In the genomic region with DNA sequence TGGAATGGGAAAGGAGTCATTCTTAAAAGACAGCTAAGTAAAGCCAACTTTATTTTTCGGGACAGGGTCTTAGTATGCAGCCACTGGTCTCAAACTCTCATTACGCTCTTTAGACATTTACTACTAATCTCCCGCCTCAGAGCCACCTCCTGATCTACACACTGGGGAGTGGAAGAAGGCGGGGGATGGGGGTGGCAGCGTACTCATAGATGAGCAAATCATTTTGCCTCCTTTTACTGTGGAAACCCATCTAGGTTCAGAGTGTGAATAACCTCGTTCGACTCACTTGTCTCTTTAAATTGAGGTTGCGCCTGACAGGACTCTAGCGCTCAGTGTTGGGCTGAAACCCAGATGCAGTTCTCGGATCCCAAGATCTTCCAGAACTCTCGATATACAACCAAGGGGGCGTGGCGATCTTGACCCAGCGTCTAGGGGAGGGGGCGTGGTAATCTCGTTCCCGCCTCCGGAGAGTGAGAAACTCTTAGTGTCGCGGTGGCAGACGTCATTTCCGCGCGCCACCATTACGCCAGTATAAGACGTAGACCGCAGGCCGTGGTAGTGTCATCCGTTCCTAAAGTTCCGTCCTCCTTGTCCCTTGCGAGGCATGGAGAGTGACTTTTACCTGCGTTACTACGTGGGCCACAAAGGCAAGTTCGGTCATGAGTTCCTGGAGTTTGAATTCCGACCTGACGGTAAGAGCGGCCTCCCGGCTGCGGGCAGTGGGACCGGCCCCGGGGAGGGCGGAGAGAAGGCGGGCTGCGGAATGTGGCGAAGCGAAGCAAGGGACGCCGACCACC, we compare ENCODE assay signal across 8 mouse cellular contexts. TPM values are rescaled to one million over a fixed set of nuclear protein-coding genes. Genes with fewer than 3 reads are reported as not detected.
DNase-seq lines count a peak whose midpoint lies in the region; ATAC-seq and TF ChIP-seq lines count a peak whose summit lies in the region.

Gene Magoh, plus strand, starts transcription at position 502 of the 797 bp plus-strand sequence.

- no peak for TF ChIP-seq CTCF in heart, adult 2 months (IDR thresholded peaks at IDR 0.05)

- TF ChIP-seq EP300 in heart, adult 2 months (IDR thresholded peaks at IDR 0.05; ENCODE audit: insufficient read depth, low read depth, low read length), result peak; percentile 60; the same call in 1 of the 2 replicates

- intact Hi-C loops in heart, adult 2 months (cut with DNase I), result loop anchor here (1.0 to 10.0 kb wide), 2 partner anchors 10 to 625 kb away; partner anchors contain the start of genes 0610037L13Rik, Hspb11 and Lrrc42

- peaks cover 30% of the 10 kb centered on the region for H3K36me3 ChIP-seq in embryonic facial prominence, embryonic 14.5 days (ENCODE audit: control insufficient read depth, insufficient read depth, low read length)
- H3K36me3 ChIP-seq in heart, adult 2 months (ENCODE audit: control insufficient read depth, insufficient read depth, low read length), result peaks cover 4% of the 10 kb centered on the region
- peaks cover 35% of the 10 kb centered on the region for H3K36me3 ChIP-seq in limb, embryonic 13.5 days
- H3K36me3 ChIP-seq in midbrain, embryonic 16.5 days (ENCODE audit: control insufficient read depth, insufficient read depth, low read length), result peaks cover 15% of the 10 kb centered on the region

- H3K4me1 ChIP-seq in embryonic facial prominence, embryonic 14.5 days (ENCODE audit: control insufficient read depth, insufficient read depth, low read length), result peaks cover 4% of the 10 kb centered on the region
- H3K4me1 ChIP-seq in heart, adult 2 months (ENCODE audit: control insufficient read depth, insufficient read depth, low read length), result peaks cover 2% of the 10 kb centered on the region
- H3K4me1 ChIP-seq in limb, embryonic 13.5 days, result peaks cover 16% of the 10 kb centered on the region
- H3K4me1 ChIP-seq in midbrain, embryonic 16.5 days (ENCODE audit: control insufficient read depth, insufficient read depth, low read length), result peaks cover 15% of the 10 kb centered on the region

- peak within 1 kb of the TSS; percentile 66 for H3K4me2 ChIP-seq in embryonic facial prominence, embryonic 14.5 days (ENCODE audit: low read depth, low read length)
- H3K4me2 ChIP-seq in limb, embryonic 13.5 days (replicated peaks), result peak within 1 kb of the TSS; percentile 92
- H3K4me2 ChIP-seq in midbrain, embryonic 16.5 days (ENCODE audit: low read length), result peak within 1 kb of the TSS; percentile 89

- TF ChIP-seq POLR2A in heart, adult 2 months (IDR thresholded peaks at IDR 0.05; ENCODE audit: insufficient read depth, low read depth, low read length), result peak; percentile 98

- 3% methylated on average over 47 of the region's 48 CpGs for whole genome bisulfite sequencing in embryonic facial prominence, embryonic 14.5 days
- 3% methylated on average over 48 of the region's 48 CpGs for WGBS in heart, adult 2 months
- 3% methylated on average over 48 of the region's 48 CpGs for WGBS in limb, embryonic 13.5 days
- WGBS in midbrain, embryonic 16.5 days, result 3% methylated on average over 48 of the region's 48 CpGs

- no peaks in the 10 kb centered on the region for H3K27me3 ChIP-seq in embryonic facial prominence, embryonic 14.5 days (replicated peaks; ENCODE audit: control insufficient read depth, insufficient read depth, low read length)
- no peaks in the 10 kb centered on the region; the same call in 1 of the 2 replicates for H3K27me3 ChIP-seq in heart, adult 2 months (ENCODE audit: control insufficient read depth, insufficient read depth, low read length)
- no peaks in the 10 kb centered on the region for H3K27me3 ChIP-seq in limb, embryonic 13.5 days
- H3K27me3 ChIP-seq in midbrain, embryonic 16.5 days (ENCODE audit: control insufficient read depth, insufficient read depth, low read depth, low read length), result no peaks in the 10 kb centered on the region

- DNase-seq in 3T3-L1 (ENCODE audit: low read depth, low spot score), result peak; percentile 99
- peak; percentile 84 to 90 for DNase-seq in adrenal gland, postnatal 4 days (ENCODE audit: low spot score in 2 of 2)
- DNase-seq in embryonic facial prominence, embryonic 14.5 days (ENCODE audit: low spot score), result peak; percentile 99
- DNase-seq in heart, adult 2 months, result peak; percentile 95 to 96
- DNase-seq in kidney, adult 8-10 months, result peak; percentile 95 to 98
- peak; percentile 92 to 98 for DNase-seq in spleen, postnatal 10 days (ENCODE audit: low spot score in 2 of 2)

- peak; percentile 96 for ATAC-seq in embryonic facial prominence, embryonic 14.5 days (ENCODE audit: low read depth)
- ATAC-seq in limb, embryonic 13.5 days (ENCODE audit: low FRiP score, low read depth), result peak; percentile 97
- peak; percentile 91 for ATAC-seq in midbrain, embryonic 16.5 days

- H3K9ac ChIP-seq in embryonic facial prominence, embryonic 14.5 days (ENCODE audit: low read depth, low read length), result peak within 1 kb of the TSS; percentile 84
- peak within 1 kb of the TSS; percentile 66 for H3K9ac ChIP-seq in heart, adult 2 months (ENCODE audit: low read depth, low read length)
- peak within 1 kb of the TSS; percentile 84 for H3K9ac ChIP-seq in limb, embryonic 13.5 days
- H3K9ac ChIP-seq in midbrain, embryonic 16.5 days (ENCODE audit: low read depth, low read length), result peak within 1 kb of the TSS; percentile 81

- H3K79me2 ChIP-seq in heart, adult 2 months (replicated peaks; ENCODE audit: control insufficient read depth, insufficient read depth, low read length), result no peaks in the 10 kb centered on the region

- no peaks in the 10 kb centered on the region for H3K9me3 ChIP-seq in embryonic facial prominence, embryonic 14.5 days (ENCODE audit: control insufficient read depth, low read length)
- no peaks in the 10 kb centered on the region for H3K9me3 ChIP-seq in limb, embryonic 13.5 days
- H3K9me3 ChIP-seq in midbrain, embryonic 16.5 days (replicated peaks; ENCODE audit: control insufficient read depth, low read length, poor library complexity, severe bottlenecking), result no peaks in the 10 kb centered on the region

- H3K27ac ChIP-seq in embryonic facial prominence, embryonic 14.5 days (replicated peaks; ENCODE audit: low read depth, low read length), result peak within 1 kb of the TSS; percentile 79
- peak within 1 kb of the TSS; percentile 76 for H3K27ac ChIP-seq in heart, adult 2 months
- peak within 1 kb of the TSS; percentile 79 for H3K27ac ChIP-seq in limb, embryonic 13.5 days
- peak within 1 kb of the TSS; percentile 69; the same call in 1 of the 2 replicates for H3K27ac ChIP-seq in midbrain, embryonic 16.5 days (ENCODE audit: low read length)

- H3K4me3 ChIP-seq in embryonic facial prominence, embryonic 14.5 days (ENCODE audit: low read depth, low read length), result peak within 1 kb of the TSS; percentile 60
- H3K4me3 ChIP-seq in heart, adult 2 months, result peak within 1 kb of the TSS; percentile 75
- H3K4me3 ChIP-seq in limb, embryonic 13.5 days, result peak within 1 kb of the TSS; percentile 89
- H3K4me3 ChIP-seq in midbrain, embryonic 16.5 days (ENCODE audit: low read depth, low read length), result peak within 1 kb of the TSS; percentile 71

RNA-seq across cellular contexts. Expression of gene Magoh, which starts in this region (rescaled TPM):
- 100 to 1,000 TPM; 108 to 111 TPM for total RNA-seq in adrenal gland, postnatal 4 days (2021)
- 171 and 176 TPM in 2 replicates for polyA plus RNA-seq in embryonic facial prominence, embryonic 14.5 days (2014; fragmentation: Nextera tagmentation; extraction: Ambion mirVana)
- 10 to 100 TPM; 40.2 to 43.2 TPM for total RNA-seq in heart, adult 2 months (2021)
- polyA plus RNA-seq in heart, adult 2 months (2012; rRNA removed), result 38.8 and 45.1 TPM in 2 replicates
- polyA plus RNA-seq in limb, embryonic 13.5 days (2015; fragmentation: Nextera tagmentation; extraction: Ambion mirVana), result 212 and 216 TPM in 2 replicates
- 103 and 108 TPM in 2 replicates for polyA plus RNA-seq in midbrain, embryonic 16.5 days (2015; fragmentation: Nextera tagmentation; extraction: Ambion mirVana)

Comparison
In these comparisons a context has a peak if more than half of its experiments do, and no peak if none do; other contexts are left out.
1. Peak in every context shown above with its lines: DNase-seq, ATAC-seq, H3K4me3 ChIP-seq and H3K27ac ChIP-seq.